In genomic region chr12:36274823-36275222, GRCm38 (mm10) we compare ENCODE assay signal across 24 mouse cellular contexts. TPM values are rescaled to one million over a fixed set of nuclear protein-coding genes. Genes with fewer than 3 reads are reported as not detected.
DNase-seq lines count a peak whose midpoint lies in the region; ATAC-seq and TF ChIP-seq lines count a peak whose summit lies in the region.
"Had no signal": no experiment of that assay in that cellular context is flagged by ENCODE, and none has a peak within 500 bp of the region (broad histone marks: within the 10 kb centered on the region; RNA-seq: fewer than 3 reads in every experiment).

No protein-coding gene starts in this region.

- peak; percentile 31 for DNase-seq in hindbrain, embryonic 14.5 days (ENCODE audit: low spot score)
- peak; percentile 38 for DNase-seq in lung, embryonic 14.5 days
- DNase-seq in lung, postnatal 4 days = no peak
- peak; percentile 59 for DNase-seq in brain, embryonic 14.5 days (ENCODE audit: low read depth)
- DNase-seq in fat pad, adult 2 months (ENCODE audit: extremely low read depth, low read depth, low spot score) = peak; percentile 14
- no peak for DNase-seq in cerebellum, adult 11 months
- DNase-seq: adrenal gland, adult 8-10 months; cerebellum, postnatal 25 days; gastrocnemius, postnatal 25 days; heart, adult 2 months; heart, postnatal 36 days; kidney, adult 9 months; layer of hippocampus, adult 9-11 months; spleen, adult 18-20 months; thymus, adult 2 months had no signal

- WGBS in hindbrain, embryonic 14.5 days = 67% methylated on average over 3 of the region's 3 CpGs
- 80% methylated on average over 3 of the region's 3 CpGs for WGBS in hindbrain, embryonic 13.5 days
- WGBS in lung, embryonic 14.5 days = 43% methylated on average over 3 of the region's 3 CpGs

- H3K27me3 ChIP-seq in hindbrain, embryonic 14.5 days (ENCODE audit: control insufficient read depth, insufficient read depth, low read length) = no peaks in the 10 kb centered on the region
- no peaks in the 10 kb centered on the region for H3K27me3 ChIP-seq in hindbrain, embryonic 13.5 days
- H3K27me3 ChIP-seq in lung, embryonic 14.5 days (ENCODE audit: insufficient read depth, low read length) = no peaks in the 10 kb centered on the region
- H3K27me3 ChIP-seq: limb, embryonic 13.5 days; midbrain, embryonic 12.5 days had no signal

- no peak overlapping the region for H3K9ac ChIP-seq in hindbrain, embryonic 14.5 days
- H3K9ac ChIP-seq in hindbrain, embryonic 13.5 days = no peak overlapping the region
- H3K9ac ChIP-seq in lung, embryonic 14.5 days = no peak overlapping the region
- H3K9ac ChIP-seq: limb, embryonic 13.5 days; liver, embryonic 14.5 days; midbrain, embryonic 12.5 days had no signal

- TF ChIP-seq CTCF in lung, embryonic 14.5 days (IDR thresholded peaks at IDR 0.05; ENCODE audit: low read depth) = no peak
- no peak for TF ChIP-seq CTCF in brain, embryonic 14.5 days (IDR thresholded peaks at IDR 0.05; ENCODE audit: borderline replicate concordance, extremely low read depth, insufficient read depth, insufficient read length)

- no peak overlapping the region for H3K27ac ChIP-seq in hindbrain, embryonic 14.5 days
- H3K27ac ChIP-seq in hindbrain, embryonic 13.5 days = no peak overlapping the region
- H3K27ac ChIP-seq in lung, embryonic 14.5 days (ENCODE audit: low read depth) = no peak overlapping the region
- H3K27ac ChIP-seq: heart, adult 2 months; left cerebral cortex, adult 2 months; limb, embryonic 13.5 days; liver, embryonic 14.5 days; midbrain, embryonic 12.5 days had no signal

- H3K4me1 ChIP-seq in hindbrain, embryonic 14.5 days (replicated peaks; ENCODE audit: control insufficient read depth, insufficient read depth, low read length) = no peaks in the 10 kb centered on the region
- no peaks in the 10 kb centered on the region for H3K4me1 ChIP-seq in hindbrain, embryonic 13.5 days (replicated peaks)
- H3K4me1 ChIP-seq in lung, embryonic 14.5 days (ENCODE audit: insufficient read depth) = peaks cover 3% of the 10 kb centered on the region; the same call in 1 of the 2 replicates
- H3K4me1 ChIP-seq: midbrain, embryonic 12.5 days had no signal

- no peak overlapping the region for H3K4me3 ChIP-seq in hindbrain, embryonic 14.5 days (replicated peaks; ENCODE audit: low read length)
- H3K4me3 ChIP-seq in hindbrain, embryonic 13.5 days = no peak overlapping the region
- H3K4me3 ChIP-seq in lung, embryonic 14.5 days (ENCODE audit: low read depth, low read length) = no peak overlapping the region
- H3K4me3 ChIP-seq: heart, adult 2 months; left cerebral cortex, adult 2 months; limb, embryonic 13.5 days; midbrain, embryonic 12.5 days; myocyte had no signal

- ATAC-seq in hindbrain, embryonic 14.5 days (ENCODE audit: low FRiP score) = no peak
- no peak for ATAC-seq in hindbrain, embryonic 13.5 days (ENCODE audit: low FRiP score)
- ATAC-seq in lung, embryonic 14.5 days (ENCODE audit: insufficient read depth) = no peak

- no peaks in the 10 kb centered on the region for H3K36me3 ChIP-seq in hindbrain, embryonic 14.5 days (replicated peaks; ENCODE audit: control insufficient read depth, insufficient read depth)
- H3K36me3 ChIP-seq in hindbrain, embryonic 13.5 days = no peaks in the 10 kb centered on the region
- no peaks in the 10 kb centered on the region for H3K36me3 ChIP-seq in lung, embryonic 14.5 days (ENCODE audit: insufficient read depth)
- H3K36me3 ChIP-seq: limb, embryonic 13.5 days; midbrain, embryonic 12.5 days had no signal

- no peak overlapping the region for H3K4me2 ChIP-seq in hindbrain, embryonic 14.5 days (replicated peaks)
- H3K4me2 ChIP-seq in hindbrain, embryonic 13.5 days = no peak overlapping the region
- H3K4me2 ChIP-seq in lung, embryonic 14.5 days = no peak overlapping the region
- H3K4me2 ChIP-seq: limb, embryonic 13.5 days; midbrain, embryonic 12.5 days had no signal

- TF ChIP-seq POLR2A in brain, embryonic 14.5 days (IDR thresholded peaks at IDR 0.05; ENCODE audit: borderline replicate concordance, extremely low read depth, insufficient read depth, insufficient read length, poor library complexity, severe bottlenecking) = no peak

- no peaks in the 10 kb centered on the region for H3K9me3 ChIP-seq in hindbrain, embryonic 14.5 days (ENCODE audit: control insufficient read depth, low read length)
- no peaks in the 10 kb centered on the region for H3K9me3 ChIP-seq in hindbrain, embryonic 13.5 days
- no peaks in the 10 kb centered on the region for H3K9me3 ChIP-seq in lung, embryonic 14.5 days (ENCODE audit: low read depth, low read length)
- H3K9me3 ChIP-seq: limb, embryonic 13.5 days; midbrain, embryonic 12.5 days had no signal

RNA-seq across cellular contexts. Expression of gene Lrrc72, which starts 21.6 kb away (rescaled TPM):
- not detected in 2 replicates for polyA plus RNA-seq in hindbrain, embryonic 14.5 days (2014; fragmentation: Nextera tagmentation; extraction: Ambion mirVana)
- not detected in 2 replicates for polyA plus RNA-seq in hindbrain, embryonic 13.5 days (2015; fragmentation: Nextera tagmentation; extraction: Ambion mirVana)
- polyA plus RNA-seq in lung, embryonic 14.5 days (2014; fragmentation: Nextera tagmentation; extraction: Ambion mirVana) = not detected in 2 replicates
- polyA plus RNA-seq in brain, embryonic 14.5 days (2012; rRNA removed) = not detected in 2 replicates
- polyA plus RNA-seq: heart, adult 2 months; heart, embryonic 14.5 days; limb, embryonic 13.5 days; liver, embryonic 14.5 days; lung, embryonic 16.5 days; midbrain, embryonic 12.5 days; neural tube, embryonic 14.5 days; thymus, adult 2 months had no signal

RNA-seq across cellular contexts. Expression of gene Sostdc1, which starts 39.1 kb away (rescaled TPM):
- 23.7 and 32.2 TPM in 2 replicates for polyA plus RNA-seq in hindbrain, embryonic 14.5 days (2014; fragmentation: Nextera tagmentation; extraction: Ambion mirVana)
- 11.2 and 21.2 TPM in 2 replicates for polyA plus RNA-seq in hindbrain, embryonic 13.5 days (2015; fragmentation: Nextera tagmentation; extraction: Ambion mirVana)
- 0.68 and 1.3 TPM in 2 replicates for polyA plus RNA-seq in lung, embryonic 14.5 days (2014; fragmentation: Nextera tagmentation; extraction: Ambion mirVana)
- 6.4 and 14.8 TPM in 2 replicates for polyA plus RNA-seq in brain, embryonic 14.5 days (2012; rRNA removed)
- polyA plus RNA-seq: myocyte had no signal

Comparison
In these comparisons a context has a peak if more than half of its experiments do, and no peak if none do; other contexts are left out.
1. DNase-seq: peak in hindbrain, embryonic 14.5 days (single experiment), lung, embryonic 14.5 days (single experiment), brain, embryonic 14.5 days (single experiment) and fat pad, adult 2 months (single experiment); none in lung, postnatal 4 days (0 of 2) and cerebellum, adult 11 months (single experiment).